ENCODE assay signal across 10 mouse cellular contexts in the genomic region with DNA sequence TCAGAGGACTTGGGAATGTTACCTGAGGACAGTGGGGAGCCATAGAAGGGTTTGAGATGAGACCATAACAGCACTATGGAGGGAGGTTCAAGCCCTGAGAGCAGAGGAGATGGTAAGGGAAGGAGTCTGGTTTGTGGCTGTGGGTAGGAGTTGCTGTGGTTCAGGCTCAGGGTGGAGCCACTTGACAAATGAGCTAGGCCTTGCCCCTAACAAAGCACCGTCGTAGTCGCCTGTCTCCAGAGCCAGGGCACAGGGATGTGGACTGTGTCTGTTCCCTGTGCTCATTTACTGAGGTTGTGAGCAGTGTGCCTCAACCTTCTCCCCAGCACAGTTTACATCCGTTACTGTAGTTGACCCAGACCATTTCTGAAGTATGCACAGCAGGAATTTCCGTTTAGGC. TPM values are rescaled to one million over a fixed set of nuclear protein-coding genes. Genes with fewer than 3 reads are reported as not detected.
DNase-seq lines count a peak whose midpoint lies in the region; ATAC-seq and TF ChIP-seq lines count a peak whose summit lies in the region.
"Had no signal": no experiment of that assay in that cellular context is flagged by ENCODE, and none has a peak within 500 bp of the region (broad histone marks: within the 10 kb centered on the region; RNA-seq: fewer than 3 reads in every experiment).

No protein-coding gene starts in this region.

- WGBS in hindbrain, embryonic 10.5 days = 58% methylated on average over 5 of the region's 5 CpGs
- WGBS in hindbrain, postnatal 0 days = 50% methylated on average over 5 of the region's 5 CpGs
- 61% methylated on average over 5 of the region's 5 CpGs for WGBS in forebrain, postnatal 0 days
- 51% methylated on average over 5 of the region's 5 CpGs for WGBS in liver, postnatal 0 days (ENCODE audit: insufficient replicate concordance)

- no peak for TF ChIP-seq CTCF in hindbrain, postnatal 0 days (IDR thresholded peaks at IDR 0.05; ENCODE audit: low read depth)
- no peak for TF ChIP-seq CTCF in forebrain, postnatal 0 days (IDR thresholded peaks at IDR 0.05; ENCODE audit: low read depth)
- no peak for TF ChIP-seq CTCF in liver, postnatal 0 days (IDR thresholded peaks at IDR 0.05; ENCODE audit: low read depth)

- no peak for DNase-seq in hindbrain, embryonic 10.5 days (ENCODE audit: low spot score)
- no peak for DNase-seq in hindbrain, postnatal 0 days (ENCODE audit: low spot score)
- peak; percentile 51 to 56 for DNase-seq in CD8-positive naive resting alpha-beta T cell, adult 2 months (ENCODE audit: low read depth in 2 of 2, low spot score in 2 of 2)
- no peak for DNase-seq in forebrain, postnatal 0 days
- peak; percentile 21 for DNase-seq in liver, postnatal 0 days
- DNase-seq in left cerebral cortex, adult 18-20 months (ENCODE audit: low spot score in 2 of 2) = no peak
- no peak for DNase-seq in adipocyte (ENCODE audit: low spot score)
- DNase-seq: cerebellum, adult 11 months had no signal

- ATAC-seq in hindbrain, postnatal 0 days = no peak
- no peak for ATAC-seq in forebrain, postnatal 0 days
- no peak for ATAC-seq in liver, postnatal 0 days
- no peak for ATAC-seq in granulocyte monocyte progenitor cell, adult 5-6 weeks (replicated peaks; ENCODE audit: poor library complexity, severe bottlenecking)

- peaks cover 31% of the 10 kb centered on the region for H3K36me3 ChIP-seq in hindbrain, embryonic 10.5 days
- peaks cover 21% of the 10 kb centered on the region; the same call in 1 of the 2 replicates for H3K36me3 ChIP-seq in hindbrain, postnatal 0 days (ENCODE audit: insufficient read depth, low read length)
- peaks cover 34% of the 10 kb centered on the region for H3K36me3 ChIP-seq in forebrain, postnatal 0 days (ENCODE audit: insufficient read depth)
- peaks cover 20% of the 10 kb centered on the region for H3K36me3 ChIP-seq in liver, postnatal 0 days (replicated peaks; ENCODE audit: insufficient read depth, low read length)

- H3K9ac ChIP-seq in hindbrain, postnatal 0 days (replicated peaks; ENCODE audit: low read length) = no peak overlapping the region; the same call in 1 of the 2 replicates
- H3K9ac ChIP-seq in forebrain, postnatal 0 days = 0 out of 2 replicates have a peak overlapping the region, but pooled peaks have one; percentile 2
- H3K9ac ChIP-seq in liver, postnatal 0 days (replicated peaks) = peak overlapping the region; percentile 36

- H3K4me1 ChIP-seq in hindbrain, embryonic 10.5 days (replicated peaks) = peaks cover 67% of the 10 kb centered on the region
- H3K4me1 ChIP-seq in hindbrain, postnatal 0 days (ENCODE audit: insufficient read depth, low read length) = peaks cover 14% of the 10 kb centered on the region
- H3K4me1 ChIP-seq in forebrain, postnatal 0 days (ENCODE audit: insufficient read depth) = peaks cover 14% of the 10 kb centered on the region
- H3K4me1 ChIP-seq in liver, postnatal 0 days (ENCODE audit: insufficient read depth) = peaks cover 52% of the 10 kb centered on the region

- no peak overlapping the region for H3K4me2 ChIP-seq in hindbrain, postnatal 0 days (ENCODE audit: low read depth, low read length)
- no peak overlapping the region for H3K4me2 ChIP-seq in forebrain, postnatal 0 days (ENCODE audit: low read depth)
- peak overlapping the region; percentile 41 for H3K4me2 ChIP-seq in liver, postnatal 0 days (ENCODE audit: low read depth, low read length)

- no peak for TF ChIP-seq EP300 in liver, postnatal 0 days (IDR thresholded peaks at IDR 0.05; ENCODE audit: low read depth)

- no peak overlapping the region for H3K4me3 ChIP-seq in hindbrain, embryonic 10.5 days
- no peak overlapping the region for H3K4me3 ChIP-seq in hindbrain, postnatal 0 days (ENCODE audit: low read length)
- no peak overlapping the region for H3K4me3 ChIP-seq in forebrain, postnatal 0 days (ENCODE audit: low read depth, low read length)
- no peak overlapping the region for H3K4me3 ChIP-seq in liver, postnatal 0 days (ENCODE audit: low read depth, low read length)

- no peaks in the 10 kb centered on the region for H3K27me3 ChIP-seq in hindbrain, embryonic 10.5 days (ENCODE audit: insufficient read depth, poor library complexity, severe bottlenecking)
- no peaks in the 10 kb centered on the region for H3K27me3 ChIP-seq in hindbrain, postnatal 0 days (ENCODE audit: insufficient read depth, low read length)
- H3K27me3 ChIP-seq in forebrain, postnatal 0 days (ENCODE audit: insufficient read depth, low read length) = no peaks in the 10 kb centered on the region
- H3K27me3 ChIP-seq in liver, postnatal 0 days (ENCODE audit: insufficient read depth, low read length) = no peaks in the 10 kb centered on the region

- 0 out of 2 replicates have a peak overlapping the region, but pooled peaks have one; percentile 25 for H3K27ac ChIP-seq in hindbrain, embryonic 10.5 days
- H3K27ac ChIP-seq in hindbrain, postnatal 0 days = no peak overlapping the region
- H3K27ac ChIP-seq in forebrain, postnatal 0 days (ENCODE audit: low read depth, low read length) = no peak overlapping the region
- peak overlapping the region; percentile 52 for H3K27ac ChIP-seq in liver, postnatal 0 days (ENCODE audit: low read depth)

- H3K9me3 ChIP-seq in hindbrain, embryonic 10.5 days = no peaks in the 10 kb centered on the region
- H3K9me3 ChIP-seq in hindbrain, postnatal 0 days (ENCODE audit: low read length) = no peaks in the 10 kb centered on the region
- H3K9me3 ChIP-seq in forebrain, postnatal 0 days (ENCODE audit: low read length) = no peaks in the 10 kb centered on the region
- no peaks in the 10 kb centered on the region for H3K9me3 ChIP-seq in liver, postnatal 0 days (ENCODE audit: low read length)

RNA-seq across cellular contexts. Expression of a gene that starts 7.1 kb away (rescaled TPM):
- polyA plus RNA-seq in hindbrain, embryonic 10.5 days (2016; fragmentation: Nextera tagmentation; extraction: Ambion mirVana) = 23.2 and 23.5 TPM in 2 replicates
- total RNA-seq in hindbrain, postnatal 0 days (2014; rRNA removed) = 153 and 155 TPM in 2 replicates
- polyA plus RNA-seq in hindbrain, postnatal 0 days (2015; fragmentation: Nextera tagmentation; extraction: Ambion mirVana) = 28.2 and 30.6 TPM in 2 replicates
- 119 and 121 TPM in 2 replicates for total RNA-seq in forebrain, postnatal 0 days (2014; rRNA removed)
- polyA plus RNA-seq in forebrain, postnatal 0 days (2015; fragmentation: Nextera tagmentation; extraction: Ambion mirVana) = 25.4 and 31.3 TPM in 2 replicates
- polyA plus RNA-seq in liver, postnatal 0 days (2015; fragmentation: Nextera tagmentation; extraction: Ambion mirVana) = 8.9 and 9.7 TPM in 2 replicates
- total RNA-seq in left cerebral cortex, adult 18-20 months (2021) = 100 to 1,000 TPM; 212 to 225 TPM
- total RNA-seq in granulocyte monocyte progenitor cell, adult 5-6 weeks (2014; fragmentation: Nextera tagmentation) = 130 and 136 TPM in 2 replicates
- 25.1 and 31.3 TPM in 2 replicates for total RNA-seq in granulocyte monocyte progenitor cell, adult 5-6 weeks (2017)

RNA-seq across cellular contexts. Expression of a gene that starts 23.2 kb away (rescaled TPM):
- 271 and 384 TPM in 2 replicates for polyA plus RNA-seq in hindbrain, embryonic 10.5 days (2016; fragmentation: Nextera tagmentation; extraction: Ambion mirVana)
- total RNA-seq in hindbrain, postnatal 0 days (2014; rRNA removed) = 534 and 592 TPM in 2 replicates
- polyA plus RNA-seq in hindbrain, postnatal 0 days (2015; fragmentation: Nextera tagmentation; extraction: Ambion mirVana) = 469 and 484 TPM in 2 replicates
- 407 and 461 TPM in 2 replicates for total RNA-seq in forebrain, postnatal 0 days (2014; rRNA removed)
- polyA plus RNA-seq in forebrain, postnatal 0 days (2015; fragmentation: Nextera tagmentation; extraction: Ambion mirVana) = 517 and 583 TPM in 2 replicates
- polyA plus RNA-seq in liver, postnatal 0 days (2015; fragmentation: Nextera tagmentation; extraction: Ambion mirVana) = 23.4 and 25.4 TPM in 2 replicates
- total RNA-seq in left cerebral cortex, adult 18-20 months (2021) = 10 to 100 TPM; 35.7 to 36.9 TPM
- total RNA-seq in granulocyte monocyte progenitor cell, adult 5-6 weeks (2014; fragmentation: Nextera tagmentation) = 17.2 and 41.6 TPM in 2 replicates
- 16.1 and 17.4 TPM in 2 replicates for total RNA-seq in granulocyte monocyte progenitor cell, adult 5-6 weeks (2017)

RNA-seq across cellular contexts. Expression of a gene that starts 24.0 kb away (rescaled TPM):
- 8.0 and 8.6 TPM in 2 replicates for polyA plus RNA-seq in hindbrain, embryonic 10.5 days (2016; fragmentation: Nextera tagmentation; extraction: Ambion mirVana)
- total RNA-seq in hindbrain, postnatal 0 days (2014; rRNA removed) = 19.0 and 20.8 TPM in 2 replicates
- polyA plus RNA-seq in hindbrain, postnatal 0 days (2015; fragmentation: Nextera tagmentation; extraction: Ambion mirVana) = 3.0 and 3.7 TPM in 2 replicates
- 11.8 and 16.5 TPM in 2 replicates for total RNA-seq in forebrain, postnatal 0 days (2014; rRNA removed)
- 3.7 and 4.5 TPM in 2 replicates for polyA plus RNA-seq in forebrain, postnatal 0 days (2015; fragmentation: Nextera tagmentation; extraction: Ambion mirVana)
- 4.6 and 5.2 TPM in 2 replicates for polyA plus RNA-seq in liver, postnatal 0 days (2015; fragmentation: Nextera tagmentation; extraction: Ambion mirVana)
- total RNA-seq in left cerebral cortex, adult 18-20 months (2021) = 10 to 100 TPM; 60.8 to 65.2 TPM
- 10.5 and 10.7 TPM in 2 replicates for total RNA-seq in granulocyte monocyte progenitor cell, adult 5-6 weeks (2014; fragmentation: Nextera tagmentation)
- total RNA-seq in granulocyte monocyte progenitor cell, adult 5-6 weeks (2017) = 5.3 and 6.0 TPM in 2 replicates

RNA-seq across cellular contexts. Expression of a gene that starts 26.6 kb away (rescaled TPM):
- polyA plus RNA-seq in hindbrain, embryonic 10.5 days (2016; fragmentation: Nextera tagmentation; extraction: Ambion mirVana) = 1.2 and 2.1 TPM in 2 replicates
- 0.93 and 1.4 TPM in 2 replicates for total RNA-seq in hindbrain, postnatal 0 days (2014; rRNA removed)
- polyA plus RNA-seq in hindbrain, postnatal 0 days (2015; fragmentation: Nextera tagmentation; extraction: Ambion mirVana) = 3.1 and 3.6 TPM in 2 replicates
- total RNA-seq in forebrain, postnatal 0 days (2014; rRNA removed) = 2.1 and 2.5 TPM in 2 replicates
- 2.6 and 3.5 TPM in 2 replicates for polyA plus RNA-seq in forebrain, postnatal 0 days (2015; fragmentation: Nextera tagmentation; extraction: Ambion mirVana)
- polyA plus RNA-seq in liver, postnatal 0 days (2015; fragmentation: Nextera tagmentation; extraction: Ambion mirVana) = not detected in 2 replicates
- not detected for total RNA-seq in left cerebral cortex, adult 18-20 months (2021)
- not detected in 2 replicates for total RNA-seq in granulocyte monocyte progenitor cell, adult 5-6 weeks (2014; fragmentation: Nextera tagmentation)
- not detected in 2 replicates for total RNA-seq in granulocyte monocyte progenitor cell, adult 5-6 weeks (2017)
- total RNA-seq: heart, postnatal 10 days had no signal

RNA-seq across cellular contexts. Expression of a gene that starts 31.3 kb away (rescaled TPM):
- 2.5 and 9.1 TPM in 2 replicates for polyA plus RNA-seq in hindbrain, embryonic 10.5 days (2016; fragmentation: Nextera tagmentation; extraction: Ambion mirVana)
- 56.6 and 88.3 TPM in 2 replicates for total RNA-seq in hindbrain, postnatal 0 days (2014; rRNA removed)
- polyA plus RNA-seq in hindbrain, postnatal 0 days (2015; fragmentation: Nextera tagmentation; extraction: Ambion mirVana) = 104 and 106 TPM in 2 replicates
- 55.9 and 63.2 TPM in 2 replicates for total RNA-seq in forebrain, postnatal 0 days (2014; rRNA removed)
- 46.7 and 68.0 TPM in 2 replicates for polyA plus RNA-seq in forebrain, postnatal 0 days (2015; fragmentation: Nextera tagmentation; extraction: Ambion mirVana)
- not detected in 2 replicates for polyA plus RNA-seq in liver, postnatal 0 days (2015; fragmentation: Nextera tagmentation; extraction: Ambion mirVana)
- total RNA-seq in left cerebral cortex, adult 18-20 months (2021) = 10 to 100 TPM; 45.4 to 46.6 TPM
- total RNA-seq in granulocyte monocyte progenitor cell, adult 5-6 weeks (2014; fragmentation: Nextera tagmentation) = not detected in 2 replicates
- not detected in 2 replicates for total RNA-seq in granulocyte monocyte progenitor cell, adult 5-6 weeks (2017)
- total RNA-seq: heart, postnatal 10 days had no signal

Comparison
In these comparisons a context has a peak if more than half of its experiments do, and no peak if none do; other contexts are left out.
1. H3K27ac ChIP-seq: peak in hindbrain, embryonic 10.5 days (single experiment) and liver, postnatal 0 days (single experiment); none in hindbrain, postnatal 0 days (single experiment) and forebrain, postnatal 0 days (single experiment).
2. DNase-seq: peak in CD8-positive naive resting alpha-beta T cell, adult 2 months (2 of 2) and liver, postnatal 0 days (single experiment); none in hindbrain, embryonic 10.5 days (single experiment), hindbrain, postnatal 0 days (single experiment), forebrain, postnatal 0 days (single experiment), left cerebral cortex, adult 18-20 months (0 of 2) and adipocyte (single experiment).